Mouse (Mus musculus) left cerebral cortex, adult 18-20 months (tissue): Measurements from ENCODE around the gene Abcb9. TPM values are rescaled to one million over a fixed set of nuclear protein-coding genes. Genes with fewer than 3 reads are reported as not detected.

Experiments
- DNase-seq, 2 experiments: peaks; one replicate each; pipeline ENCODE4 v3.0.0; 2021 to 2022; ENCODE audit warnings: low spot score in 2 of 2, mixed read lengths in 1 of 2
- long read RNA-seq, 2 experiments: library from polyadenylated mRNA; stranded (forward); transcript quantifications; one replicate each; pipeline ENCODE4 v2.0.0; 2021
- total RNA-seq, 2 experiments: library from RNA; stranded (reverse); gene quantifications; 2 replicates each; pipeline ENCODE4 v1.2.3; 2021

Gene Abcb9
- total RNA-seq = 10 to 100 TPM; 53.1 to 57.1 TPM
- long read RNA-seq, experiment 1, transcript Abcb9-201 (12 exons, 3,661 nt) = major isoform, 46 of 97 reads
- long read RNA-seq, experiment 1, partial matches to known transcripts = 40 of 97 reads
- long read RNA-seq, experiment 1, other reads (novel, unspliced or antisense) = 11 of 97 reads
- long read RNA-seq, experiment 2, transcript Abcb9-201 (12 exons, 3,661 nt) = major isoform, 30 of 71 reads
- long read RNA-seq, experiment 2, partial matches to known transcripts = 32 of 71 reads
- long read RNA-seq, experiment 2, other reads (novel, unspliced or antisense) = 9 of 71 reads

DNA sequence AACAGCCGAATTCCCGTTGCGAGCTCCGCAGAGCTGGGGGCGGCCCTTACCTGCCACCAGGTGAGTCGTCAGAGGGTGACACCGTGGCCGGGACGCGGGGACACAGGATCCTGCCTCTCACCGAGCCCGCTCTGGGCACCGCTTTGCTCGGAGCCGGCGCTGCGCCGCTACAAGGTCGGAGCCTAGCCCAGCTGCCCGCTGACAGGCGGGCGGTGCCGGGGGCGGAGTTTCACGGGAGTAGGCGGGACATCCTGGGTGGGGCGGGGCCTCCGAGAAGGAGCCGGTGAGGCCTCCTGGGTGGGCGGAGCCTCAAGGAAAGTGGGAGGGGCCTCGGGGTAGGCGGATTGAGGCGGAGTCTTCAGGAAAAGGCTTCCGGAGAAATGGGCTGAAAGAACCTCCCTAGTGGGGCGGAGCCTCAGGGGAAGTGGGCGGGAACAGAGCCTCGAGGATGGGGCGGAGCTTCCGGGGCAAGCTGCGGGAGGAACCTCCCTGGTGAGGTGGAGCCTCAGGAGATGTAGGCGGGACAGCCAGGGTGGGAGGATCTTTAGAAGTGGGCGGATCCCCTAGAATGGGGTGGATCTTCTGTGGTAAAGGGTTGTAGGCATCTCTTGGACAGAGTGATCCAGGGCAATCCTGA is at the start of gene Abcb9:
Gene Abcb9 (minus strand): TSS at position 203 of the 637 bp plus-strand sequence.
- DNase-seq = peak; percentile 97 to 98

DNA sequence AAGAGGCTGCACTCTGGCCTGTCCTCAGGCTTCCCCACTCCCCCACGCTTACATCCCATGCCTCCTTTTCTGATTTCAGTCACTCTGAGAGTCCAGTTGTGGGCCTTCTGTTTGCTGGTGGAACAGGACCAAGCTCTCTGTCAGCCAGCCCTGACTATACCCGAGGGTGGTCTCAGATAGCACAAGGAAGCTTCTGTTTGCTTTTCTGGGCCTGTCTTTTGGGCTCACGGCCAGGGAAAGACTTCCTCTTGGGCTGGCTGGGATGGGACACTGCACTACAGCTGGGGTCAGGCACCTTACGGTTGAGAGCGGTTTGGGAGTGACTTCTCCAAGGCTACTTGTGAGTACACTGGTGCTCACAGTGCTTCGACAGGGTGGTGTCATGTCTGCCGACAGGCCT is 42.5 kb upstream of the Abcb9 start:
- DNase-seq = no peak

DNA sequence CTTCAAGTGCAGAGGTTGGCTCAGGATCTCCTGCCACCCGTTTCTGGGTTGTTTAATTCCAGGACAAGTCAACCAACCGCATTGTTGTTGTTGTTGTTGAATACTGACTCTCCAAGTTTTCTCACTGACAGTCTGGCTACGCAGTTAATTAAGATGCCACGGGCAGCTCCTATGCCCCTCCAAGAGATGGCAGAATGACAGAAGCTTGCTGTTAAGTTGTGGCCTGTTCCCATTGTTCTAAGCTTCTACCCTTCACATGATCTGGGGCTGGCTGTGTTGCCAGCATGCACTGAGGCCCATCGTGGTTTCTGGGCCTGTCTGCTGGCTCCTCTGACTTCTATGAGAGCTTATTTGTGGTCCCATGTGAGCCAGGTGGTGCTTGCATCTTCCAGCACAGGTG is 38.7 kb upstream of the Abcb9 start:
- no peak for DNase-seq

DNA sequence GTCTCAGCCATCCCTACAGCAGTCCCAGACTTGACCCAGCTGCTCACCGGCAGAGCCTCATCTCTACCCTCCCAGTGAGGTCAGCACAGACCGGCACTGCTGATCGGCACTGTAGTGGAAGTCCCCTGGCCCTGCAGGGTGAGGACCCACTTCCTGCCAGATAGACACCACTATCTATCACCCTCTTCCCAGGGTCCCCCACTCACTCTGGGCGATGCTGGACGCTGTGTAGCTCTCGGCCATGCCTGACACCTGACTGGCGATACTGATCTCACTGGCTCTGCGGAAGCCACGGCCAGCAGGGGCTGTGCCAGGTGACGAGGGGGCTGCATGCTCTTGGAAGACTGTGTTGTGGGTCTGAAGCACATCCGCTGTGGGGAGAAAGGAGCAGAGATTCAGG is 29.5 kb upstream of the Abcb9 start:
- no peak for DNase-seq

DNA sequence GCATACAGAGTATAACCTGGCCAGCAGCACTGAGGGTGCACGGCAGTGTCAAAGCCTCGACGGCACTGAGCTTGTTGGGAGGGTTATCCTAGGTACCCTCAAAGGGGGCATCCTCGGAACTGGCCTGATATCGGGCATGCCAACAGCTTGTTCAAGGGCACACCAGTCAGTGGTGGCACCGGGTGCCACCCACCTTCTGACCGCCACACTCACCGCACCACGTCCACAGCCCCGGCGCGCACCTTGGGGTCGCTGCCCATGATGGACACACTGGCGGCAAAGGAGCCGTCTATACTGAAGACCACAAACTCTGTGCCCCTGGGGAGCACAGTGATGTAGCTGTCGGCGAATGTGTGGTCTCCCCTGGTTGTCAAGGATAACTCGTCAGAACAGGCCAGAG is 26.8 kb upstream of the Abcb9 start:
- DNase-seq = no peak

DNA sequence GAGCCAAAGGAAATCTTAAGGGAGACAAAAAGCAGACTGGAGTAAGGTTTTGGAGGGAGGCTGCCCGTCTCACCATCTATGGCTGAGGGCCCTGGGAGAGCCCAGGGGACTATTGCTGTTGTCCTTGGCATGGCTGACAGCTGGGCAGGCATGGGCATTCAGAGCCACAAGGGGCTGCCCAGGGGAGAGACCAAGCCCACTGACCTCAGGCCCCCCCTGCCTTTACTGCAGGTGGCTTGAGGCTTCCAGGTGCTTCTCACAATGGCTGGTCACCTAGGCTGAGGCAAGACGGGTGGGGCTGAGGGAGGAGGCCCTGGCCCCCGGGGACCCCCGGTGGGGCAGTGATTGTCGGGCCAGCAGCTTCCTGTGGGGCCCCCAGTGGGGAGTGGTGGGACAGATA is 23.6 kb upstream of the Abcb9 start:
- no peak for DNase-seq

DNA sequence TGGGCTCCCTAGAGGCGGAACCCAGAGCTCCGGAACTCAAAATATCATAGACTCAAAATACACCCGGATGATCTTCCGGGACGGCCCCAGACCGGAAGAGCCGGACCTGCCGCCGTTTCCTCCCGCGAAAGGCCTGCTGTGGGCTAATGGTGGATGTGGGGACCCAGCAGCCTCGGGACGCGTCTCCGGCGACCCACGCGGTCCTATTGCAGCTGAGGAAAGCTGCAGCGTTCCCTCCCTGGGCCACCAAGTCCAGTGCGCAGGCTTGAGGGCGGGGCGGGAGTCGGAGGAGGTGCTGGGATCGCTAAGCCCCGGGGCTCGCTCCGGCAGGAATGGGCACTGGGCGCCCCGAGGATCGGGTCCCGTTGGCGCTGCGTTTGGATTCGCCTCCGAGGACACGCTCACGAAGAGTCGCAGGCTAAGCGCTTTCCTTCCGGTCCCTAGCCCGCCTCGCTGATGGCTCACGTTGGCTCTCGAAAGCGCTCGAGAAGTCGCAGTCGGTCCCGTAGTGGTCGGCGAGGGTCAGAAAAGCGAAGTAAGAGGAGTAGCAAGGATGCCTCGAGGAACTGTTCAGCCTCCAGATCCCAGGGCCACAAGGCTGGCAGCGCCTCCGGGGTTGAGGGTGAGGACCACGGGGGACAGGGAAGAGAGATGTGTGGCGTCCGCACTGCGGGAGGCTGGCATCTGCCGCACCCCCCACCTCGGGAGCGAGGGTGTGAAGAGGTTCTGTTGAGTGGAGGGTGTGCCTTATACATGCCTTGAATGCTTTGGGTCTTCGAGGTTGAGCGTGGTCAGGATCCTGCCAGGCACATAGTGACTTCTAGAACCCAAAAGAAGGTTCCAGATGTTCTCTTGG is 20.6 kb upstream of the Abcb9 start, which contains the start of gene Arl6ip4:
Gene Arl6ip4 (plus strand): TSS at position 100 of the 856 bp plus-strand sequence.
- DNase-seq = peak; percentile 74 to 79

DNA sequence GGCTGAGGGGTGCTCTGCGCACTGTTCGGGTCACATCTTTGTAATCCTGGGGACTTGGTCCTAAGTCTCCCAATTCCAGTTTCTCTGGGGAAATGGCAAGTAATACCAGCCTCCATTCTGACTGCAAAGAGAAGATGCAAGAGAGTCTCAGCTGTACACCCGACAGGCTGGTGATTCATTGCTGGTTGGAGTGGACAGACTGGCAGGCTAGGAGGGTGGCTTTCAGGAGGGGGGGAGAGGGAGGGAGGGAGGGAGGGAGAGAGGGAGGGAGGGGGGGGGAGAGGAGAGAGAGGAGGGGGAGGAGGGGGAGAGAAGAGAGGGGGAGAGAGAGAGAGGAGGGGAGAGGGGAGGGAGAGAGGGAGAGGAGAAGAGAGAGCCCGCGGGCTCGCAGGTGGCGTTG is 19.9 kb upstream of the Abcb9 start:
- DNase-seq = no peak

DNA sequence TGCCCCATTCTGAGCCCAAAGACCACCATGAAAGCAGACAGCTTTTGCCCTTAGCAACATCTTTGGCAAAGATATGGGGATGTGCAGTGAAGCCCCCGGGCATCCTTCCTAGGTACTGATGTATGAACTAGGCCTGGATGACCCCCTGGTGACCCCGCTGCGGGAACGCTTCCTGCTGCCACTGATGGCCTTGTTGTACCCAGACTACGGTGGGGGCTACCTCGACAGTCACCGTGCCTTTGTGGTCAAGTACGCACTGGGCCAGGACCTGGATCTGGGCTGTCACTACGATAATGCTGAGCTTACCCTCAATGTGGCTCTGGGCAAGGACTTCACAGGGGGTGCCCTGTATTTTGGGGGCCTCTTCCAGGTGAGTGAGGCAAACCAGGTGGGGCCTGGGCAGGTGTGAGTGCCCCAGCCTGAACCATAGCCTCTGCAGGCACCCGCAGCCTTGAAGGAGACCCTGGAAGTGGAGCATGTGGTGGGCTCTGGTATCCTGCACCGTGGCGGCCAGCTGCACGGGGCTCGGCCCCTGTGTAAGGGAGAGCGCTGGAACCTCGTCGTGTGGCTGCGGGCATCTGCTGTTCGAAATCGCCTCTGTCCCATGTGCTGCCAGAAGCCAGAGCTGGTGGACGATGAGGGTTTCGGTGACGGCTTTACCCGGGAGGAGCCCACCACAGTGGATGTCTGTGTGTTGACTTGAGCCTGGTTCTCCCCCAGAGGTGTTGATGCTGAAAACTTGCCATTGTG is 18.9 kb upstream of the Abcb9 start:
- DNase-seq = no peak

DNA sequence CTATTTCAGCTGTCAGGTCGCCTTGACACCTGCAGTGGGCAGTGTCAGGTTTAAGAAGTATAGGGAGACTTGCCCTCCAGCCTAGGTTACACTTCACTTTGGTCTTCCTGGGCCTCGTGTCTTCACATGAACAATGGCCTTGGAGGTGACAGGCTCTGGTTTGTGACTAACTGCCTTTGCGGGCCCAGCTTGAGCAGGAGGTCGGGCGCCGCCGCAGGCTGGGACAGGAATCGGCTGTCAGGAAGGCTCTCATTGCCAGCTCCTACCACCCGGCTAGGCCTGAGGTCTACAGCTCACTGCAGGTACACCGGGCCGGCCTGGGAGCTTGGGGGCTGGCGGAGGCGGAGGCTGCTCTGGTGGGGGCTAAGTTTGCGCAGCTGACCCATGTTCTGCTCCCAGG is 17.4 kb upstream of the Abcb9 start:
- peak; percentile 59 to 70 for DNase-seq

DNA sequence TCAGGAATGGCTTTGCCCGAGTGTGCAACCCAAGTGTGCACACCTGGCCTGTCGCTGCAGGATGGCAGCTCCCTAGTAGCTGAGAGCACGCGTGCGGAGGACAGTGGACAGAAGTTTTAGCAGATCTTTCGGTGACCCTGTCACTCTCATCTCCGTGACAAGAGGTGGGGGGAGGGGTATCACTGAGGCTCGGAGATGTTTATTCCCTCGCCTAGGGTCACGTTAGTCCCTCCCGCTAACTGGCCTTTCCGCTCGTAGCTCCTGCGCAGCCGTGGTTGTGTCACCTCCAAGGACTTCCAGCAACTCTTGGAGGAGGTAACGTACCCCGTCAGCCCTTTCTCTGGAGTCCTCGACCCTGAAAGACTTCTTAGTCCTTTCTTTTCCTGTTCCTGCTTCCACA is 16.9 kb upstream of the Abcb9 start:
- DNase-seq = no peak

DNA sequence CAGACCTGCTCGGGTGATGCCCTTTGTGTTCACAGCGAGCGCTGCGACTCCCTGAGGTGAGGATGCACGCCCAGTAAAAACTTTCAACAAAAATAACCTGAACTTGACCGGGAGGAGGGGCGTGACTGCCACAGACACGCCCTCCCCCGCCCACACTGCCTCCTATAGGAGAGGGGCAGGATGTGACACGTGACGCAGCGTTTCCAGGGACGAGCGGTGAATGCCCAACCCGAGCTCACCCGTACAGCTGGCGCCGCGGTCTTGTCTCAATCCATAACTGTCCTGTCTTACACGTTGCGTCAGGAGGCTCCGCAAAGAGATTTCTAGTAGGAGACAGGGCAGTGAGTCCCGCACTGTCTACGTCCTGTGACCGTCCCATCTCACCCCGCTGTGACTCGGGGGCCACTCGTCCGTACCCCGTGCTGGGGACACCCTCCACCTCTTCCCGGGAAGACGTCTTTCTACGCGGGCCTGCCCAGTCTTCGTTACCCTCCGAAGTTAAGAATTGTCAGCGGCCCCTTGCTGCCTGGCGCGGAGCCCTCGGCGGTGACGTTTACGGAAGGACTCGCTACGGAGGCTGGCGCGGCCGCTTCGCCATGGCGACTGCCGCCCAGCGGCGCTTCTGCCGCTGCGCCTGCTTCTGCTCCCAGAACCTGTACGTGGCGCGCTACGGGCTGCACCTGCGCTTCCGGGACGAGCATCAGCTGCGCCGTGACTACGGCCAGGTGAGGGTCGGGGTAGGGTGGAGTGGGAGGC is 16.3 kb upstream of the Abcb9 start, which contains the start of gene Ogfod2:
Gene Ogfod2 (plus strand): TSS at position 556 of the 756 bp plus-strand sequence.
- peak; percentile 91 to 92 for DNase-seq

DNA sequence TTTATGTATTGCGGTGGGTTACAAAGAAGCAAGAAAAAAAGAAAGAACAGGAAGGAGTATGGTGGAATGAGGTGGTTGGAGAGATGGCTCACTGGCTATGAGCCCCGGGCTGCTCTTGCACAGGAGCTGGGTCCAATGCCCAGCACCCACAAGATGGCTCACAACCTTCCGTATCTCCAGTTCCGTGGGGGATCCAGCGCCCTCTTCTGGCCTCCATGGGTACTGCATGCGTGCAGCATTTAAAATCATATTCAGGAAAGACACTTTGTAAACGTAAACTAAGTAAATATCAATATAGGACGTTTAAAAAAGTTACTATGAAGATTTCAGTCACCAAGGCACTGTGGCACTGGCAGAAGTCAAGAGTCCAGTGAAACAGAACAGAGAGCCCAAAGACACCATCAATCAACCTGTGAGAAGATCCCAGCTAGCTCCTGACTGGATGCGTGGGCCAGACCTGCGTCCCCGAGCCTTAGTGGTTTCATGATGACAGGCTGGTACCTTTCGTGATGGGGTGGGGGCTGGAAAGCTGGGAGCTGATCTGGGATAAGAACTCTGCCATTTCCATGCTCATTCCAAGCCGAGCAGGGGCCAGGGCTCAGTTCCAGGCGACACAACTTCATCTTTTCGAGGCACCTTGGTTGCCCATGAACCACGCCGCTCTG is 15.6 kb upstream of the Abcb9 start:
- DNase-seq = no peak

DNA sequence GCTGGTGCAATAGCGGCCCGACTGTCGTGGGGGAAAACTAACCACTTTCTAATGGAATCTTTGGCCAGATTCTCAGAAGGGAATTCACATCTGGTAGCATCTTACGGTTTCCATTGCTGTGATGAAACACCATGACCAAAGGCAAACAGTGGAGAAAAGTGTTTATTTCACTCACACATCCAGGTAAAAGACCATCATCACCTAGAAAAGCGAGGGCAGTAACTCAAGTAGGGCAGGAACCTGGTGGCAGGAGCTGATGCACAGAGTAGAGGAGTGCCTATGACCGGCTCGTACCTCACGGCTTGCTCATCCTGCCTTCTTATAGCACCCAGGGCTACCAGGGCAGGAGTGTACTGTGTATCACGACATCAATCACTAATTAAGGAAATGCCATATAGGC is 8.0 kb upstream of the Abcb9 start:
- DNase-seq = no peak

DNA sequence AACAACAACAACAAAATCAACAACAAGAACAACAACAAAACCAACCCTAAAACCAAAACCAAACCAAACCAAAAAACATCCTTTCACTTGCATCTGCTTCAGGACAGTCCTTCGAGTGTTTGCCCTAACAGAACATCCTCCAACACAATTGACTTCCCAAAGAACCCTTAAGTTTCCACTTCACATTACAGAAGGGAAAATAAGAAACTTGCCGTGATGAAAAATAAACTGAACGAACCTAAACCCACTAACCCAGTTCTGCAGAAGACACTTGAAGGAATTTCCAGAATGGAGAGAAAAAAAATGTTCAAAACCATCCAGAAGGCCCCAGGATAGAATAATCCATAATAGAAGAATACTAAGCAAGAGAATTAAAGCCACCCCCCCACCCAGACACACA is 7.4 kb upstream of the Abcb9 start:
- DNase-seq = no peak

DNA sequence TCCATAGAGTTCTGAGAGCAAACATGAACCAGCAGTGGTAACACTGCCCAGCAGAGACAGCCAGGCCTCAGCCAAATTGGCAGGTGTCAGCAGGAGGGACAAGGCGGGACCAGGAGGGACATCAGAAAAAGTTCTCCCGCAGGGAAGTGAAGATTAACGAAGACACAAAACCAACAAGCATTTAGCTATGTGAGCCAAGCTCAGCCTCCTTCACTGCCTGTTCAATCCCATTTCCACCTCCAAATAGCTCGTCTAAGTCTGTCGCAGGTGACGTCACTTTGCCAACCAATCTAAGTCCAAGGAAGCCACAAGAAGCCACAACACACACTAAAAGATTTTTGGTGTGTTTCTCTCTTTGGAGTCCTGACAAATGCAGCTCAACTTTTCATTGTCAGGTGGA is 6.7 kb upstream of the Abcb9 start:
- DNase-seq = no peak

DNA sequence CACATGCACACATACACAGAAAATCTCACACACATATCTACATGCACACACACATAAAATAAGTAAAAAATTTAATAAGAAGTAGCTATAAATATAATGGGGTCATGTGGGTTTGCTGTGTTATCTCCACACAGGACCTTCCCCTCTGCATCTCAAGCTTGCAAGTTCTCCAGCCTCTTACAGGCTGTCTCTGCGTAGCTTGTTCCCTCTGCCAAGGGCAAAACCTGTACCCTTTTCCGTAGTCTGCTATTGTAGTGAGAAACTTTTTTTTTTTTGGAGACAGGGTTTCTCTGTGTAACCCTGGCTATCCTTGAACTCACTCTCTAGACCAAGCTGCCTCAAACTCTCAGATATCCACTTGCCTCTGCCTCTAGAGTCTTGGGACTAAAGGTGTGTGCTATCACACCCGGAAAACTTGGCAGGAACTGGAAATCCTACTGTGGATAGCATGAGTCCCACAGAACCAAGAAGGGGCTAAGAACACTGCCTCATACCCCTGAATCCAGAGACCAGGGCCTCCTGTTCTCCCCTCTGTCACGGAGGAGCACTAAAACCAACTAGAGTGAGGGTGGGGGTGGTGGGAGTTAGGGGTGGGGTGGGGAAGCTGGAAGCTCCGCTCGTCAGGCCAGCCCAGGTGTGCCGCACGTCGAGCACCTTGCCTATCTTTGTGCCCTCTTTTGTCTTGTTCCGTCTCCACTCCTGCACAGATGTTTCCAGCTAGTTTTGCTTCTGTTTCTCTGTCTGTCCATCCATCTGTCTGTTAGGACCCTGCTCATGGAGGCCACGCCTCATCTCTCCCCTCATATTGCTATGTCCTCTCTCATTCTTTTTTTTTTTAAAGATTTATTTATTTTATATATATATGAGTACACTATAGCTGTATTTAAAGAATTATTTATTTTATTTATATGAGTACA is 4.8 kb upstream of the Abcb9 start:
- DNase-seq = no peak

DNA sequence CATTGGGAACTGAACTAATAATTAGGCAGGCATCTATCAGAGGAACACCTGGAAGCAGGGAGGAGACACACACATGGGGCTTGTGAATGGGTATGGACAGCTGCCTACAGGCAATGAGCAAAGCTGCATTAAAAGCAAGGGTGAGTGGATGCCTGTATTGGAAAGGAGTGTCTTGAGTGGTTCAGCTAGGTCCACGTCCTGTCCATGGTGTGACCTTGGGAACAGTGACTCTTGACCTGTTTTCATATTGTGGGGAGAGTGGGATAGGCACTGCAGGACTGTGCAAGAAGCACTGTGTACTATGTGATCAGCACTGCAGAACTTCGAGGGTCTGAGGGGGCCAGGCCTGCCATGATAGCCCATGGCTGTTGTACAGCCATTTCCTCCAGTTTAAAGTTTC is 3.3 kb upstream of the Abcb9 start:
- no peak for DNase-seq

DNA sequence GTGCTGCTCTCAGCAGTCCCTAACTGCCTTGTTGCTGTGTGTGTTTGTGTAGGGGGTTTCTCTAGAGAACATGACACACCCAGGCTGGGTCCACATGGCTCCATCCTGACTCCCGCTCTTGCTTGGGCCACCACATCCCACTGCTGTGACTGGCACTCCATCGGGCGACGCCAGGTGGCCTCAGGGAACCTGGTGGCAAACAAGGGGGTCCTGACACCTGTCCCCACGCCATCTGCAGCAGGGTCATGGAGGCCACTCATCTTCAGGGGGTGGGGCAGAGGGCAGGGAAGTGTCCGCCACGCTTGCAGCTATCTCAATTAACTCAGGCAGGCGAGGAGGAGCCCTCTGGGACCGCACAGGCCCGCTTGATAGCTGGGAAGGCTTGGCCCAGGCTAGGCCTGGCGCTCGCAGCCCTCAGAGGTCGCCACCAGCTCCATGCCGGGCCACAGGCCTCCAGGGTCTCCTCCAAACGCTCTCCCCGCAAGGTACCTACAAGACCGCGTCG is 469 bp downstream of the Abcb9 start:
- peak in 1 of 2 experiments; percentile 12 for DNase-seq
